Mouse (Mus musculus) right cerebral cortex, postnatal 36 days (tissue): ENCODE measurements around the gene Gas2.

ENCODE experiments used
- DNase-seq, 2 experiments: peaks; one replicate each; pipeline ENCODE4 v3.0.0; 2022; ENCODE audit warnings: low spot score in 2 of 2, mixed read lengths in 1 of 2

The Gas2 gene

GRCm38 (mm10) chr7:51880121-51880520 is 18.3 kb downstream of the Gas2 start:
- DNase-seq, result no peak

- no peak for DNase-seq
These were observed 23.5 kb downstream of the Gas2 start for GRCm38 (mm10) chr7:51885345-51885744.

GRCm38 (mm10) chr7:51887678-51888567 is 26.1 kb downstream of the Gas2 start:
- no peak for DNase-seq

- DNase-seq, result no peak
These were observed 27.8 kb downstream of the Gas2 start for GRCm38 (mm10) chr7:51889601-51890000.

GRCm38 (mm10) chr7:51892224-51892965 is 30.6 kb downstream of the Gas2 start:
- DNase-seq, result no peak

- DNase-seq, result no peak
These were observed 31.2 kb downstream of the Gas2 start for GRCm38 (mm10) chr7:51893008-51893407.

- no peak for DNase-seq
These were observed 32.5 kb downstream of the Gas2 start for GRCm38 (mm10) chr7:51894133-51894801.

GRCm38 (mm10) chr7:51894939-51895338 is 33.1 kb downstream of the Gas2 start:
- DNase-seq, result no peak

GRCm38 (mm10) chr7:51899066-51899465 is 37.3 kb downstream of the Gas2 start:
- DNase-seq, result no peak

GRCm38 (mm10) chr7:51913292-51914050 is 51.7 kb downstream of the Gas2 start:
- DNase-seq, result no peak

GRCm38 (mm10) chr7:51914132-51914531 is 52.3 kb downstream of the Gas2 start:
- DNase-seq, result no peak

GRCm38 (mm10) chr7:51928761-51929519 is 67.1 kb downstream of the Gas2 start:
- DNase-seq, result no peak

GRCm38 (mm10) chr7:51931217-51931616 is 69.4 kb downstream of the Gas2 start:
- no peak for DNase-seq

- no peak for DNase-seq
These were observed 75.5 kb downstream of the Gas2 start for GRCm38 (mm10) chr7:51937337-51937736.

GRCm38 (mm10) chr7:51940461-51940860 is 78.6 kb downstream of the Gas2 start:
- DNase-seq, result no peak

GRCm38 (mm10) chr7:51955424-51956041 is 93.7 kb downstream of the Gas2 start:
- DNase-seq, result no peak

GRCm38 (mm10) chr7:51957766-51958165 is 96.0 kb downstream of the Gas2 start:
- no peak for DNase-seq

GRCm38 (mm10) chr7:51960698-51961374 is 99.0 kb downstream of the Gas2 start:
- DNase-seq, result no peak

GRCm38 (mm10) chr7:51962219-51962952 is 100.6 kb downstream of the Gas2 start:
- no peak for DNase-seq
